Comparison of ENCODE assay signal across 8 mouse cellular contexts in the genomic region with DNA sequence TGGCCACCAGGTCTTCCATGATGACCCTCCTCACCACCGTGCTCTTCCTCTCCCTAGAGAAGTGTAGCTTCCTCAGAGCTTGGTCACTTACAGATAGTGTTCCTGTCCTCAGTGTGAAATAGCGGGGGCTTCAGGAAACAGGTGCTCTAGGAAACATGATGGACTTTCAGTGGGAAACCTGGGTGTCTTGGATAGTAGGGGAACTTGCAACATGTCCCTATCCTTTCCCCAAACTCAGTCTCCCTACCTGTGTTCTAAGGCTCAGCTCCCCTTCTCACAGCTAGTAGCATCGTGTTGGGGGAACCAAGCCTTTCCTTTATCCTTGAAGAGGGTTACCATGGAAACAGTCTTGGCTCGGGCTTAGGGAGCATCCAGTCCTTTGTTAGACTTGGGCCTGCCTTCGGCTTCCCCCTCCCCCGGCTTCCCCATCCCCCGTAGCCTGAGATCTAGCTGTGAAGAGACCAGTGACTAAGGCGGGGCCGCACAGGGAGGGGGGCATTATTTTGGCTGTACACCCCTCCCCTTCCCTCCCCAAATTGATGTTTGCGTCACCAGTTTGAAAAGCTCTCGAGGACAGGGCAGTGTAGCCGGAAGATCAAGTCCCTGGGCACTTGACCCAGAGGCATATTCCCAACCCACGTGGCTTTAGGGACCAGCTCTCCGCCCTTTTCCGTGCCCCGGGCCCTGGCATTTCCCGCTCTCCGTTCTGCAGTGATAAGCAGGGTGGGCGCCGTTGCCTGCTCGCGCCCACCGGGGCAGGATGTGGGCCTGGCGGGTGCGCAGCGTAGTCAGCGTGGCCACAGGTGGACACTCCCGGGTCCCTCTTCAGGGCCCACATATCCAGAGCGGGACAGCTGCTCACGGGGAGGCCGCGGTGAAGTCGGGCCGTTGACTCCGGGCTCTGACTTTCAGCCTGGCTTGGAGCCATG.
A peak's percentile ranks its signal among the peaks of the same experiment; 100 is the strongest.
DNase-seq lines count a peak whose midpoint lies in the region; ATAC-seq and TF ChIP-seq lines count a peak whose summit lies in the region.

No protein-coding gene starts in this region.

- H3K27ac ChIP-seq in testis, adult 2 months (ENCODE audit: control insufficient read depth, insufficient read depth, low read depth, low read length), result no peak overlapping the region
- no peak overlapping the region for H3K27ac ChIP-seq in limb, embryonic 11.5 days (replicated peaks; ENCODE audit: low read depth, low read length)
- peak overlapping the region; percentile 42 for H3K27ac ChIP-seq in neural tube, embryonic 15.5 days (replicated peaks)

- no peak for DNase-seq in frontal cortex, postnatal 14 days (ENCODE audit: low spot score in 2 of 2)
- no peak for DNase-seq in testis, postnatal 14 days (ENCODE audit: low spot score)
- peak; percentile 37 for DNase-seq in limb, embryonic 11.5 days (ENCODE audit: low spot score)
- DNase-seq in thymus, postnatal 36 days, result no peak
- DNase-seq in kidney, postnatal 14 days, result no peak

- 8% methylated on average over 35 of the region's 35 CpGs for WGBS in limb, embryonic 11.5 days
- WGBS in neural tube, embryonic 15.5 days, result 5% methylated on average over 35 of the region's 35 CpGs

- TF ChIP-seq POLR2A in testis, adult 2 months (IDR thresholded peaks at IDR 0.05; ENCODE audit: control insufficient read depth, low read depth, low read length), result no peak

- ATAC-seq in frontal cortex, adult (ENCODE audit: low TSS enrichment), result peak; percentile 38; the same call in 1 of the 2 replicates
- ATAC-seq in limb, embryonic 11.5 days (ENCODE audit: insufficient number of reproducible peaks, low FRiP score, low TSS enrichment, low read depth), result 0 out of 2 replicates have a peak, but pooled peaks have one; percentile 6
- peak; percentile 80 for ATAC-seq in neural tube, embryonic 15.5 days (ENCODE audit: low FRiP score)

- H3K4me1 ChIP-seq in testis, adult 2 months (ENCODE audit: control insufficient read depth, insufficient read depth, low read length), result peaks cover 6% of the 10 kb centered on the region; the same call in 1 of the 2 replicates
- H3K4me1 ChIP-seq in limb, embryonic 11.5 days (ENCODE audit: control insufficient read depth, insufficient read depth, low read length), result peaks cover 6% of the 10 kb centered on the region; the same call in 1 of the 2 replicates
- peaks cover 31% of the 10 kb centered on the region for H3K4me1 ChIP-seq in neural tube, embryonic 15.5 days

- H3K36me3 ChIP-seq in testis, adult 2 months (ENCODE audit: control insufficient read depth, insufficient read depth, low read length), result no peaks in the 10 kb centered on the region
- no peaks in the 10 kb centered on the region for H3K36me3 ChIP-seq in limb, embryonic 11.5 days (ENCODE audit: control insufficient read depth, insufficient read depth, low read length)
- H3K36me3 ChIP-seq in neural tube, embryonic 15.5 days, result no peaks in the 10 kb centered on the region

- no peaks in the 10 kb centered on the region for H3K27me3 ChIP-seq in testis, adult 2 months (ENCODE audit: control insufficient read depth, insufficient read depth, low read length)
- peaks cover 59% of the 10 kb centered on the region for H3K27me3 ChIP-seq in limb, embryonic 11.5 days (ENCODE audit: control insufficient read depth, insufficient read depth, low read length)
- H3K27me3 ChIP-seq in neural tube, embryonic 15.5 days (replicated peaks), result peaks cover 23% of the 10 kb centered on the region

- H3K4me2 ChIP-seq in limb, embryonic 11.5 days (ENCODE audit: low read depth, severe bottlenecking), result peak overlapping the region; percentile 43; the same call in 1 of the 2 replicates
- H3K4me2 ChIP-seq in neural tube, embryonic 15.5 days, result peak overlapping the region; percentile 71

- H3K4me3 ChIP-seq in testis, adult 2 months (ENCODE audit: control insufficient read depth, low read depth, low read length), result peak overlapping the region; percentile 28
- H3K4me3 ChIP-seq in limb, embryonic 11.5 days (ENCODE audit: low read depth, low read length), result peak overlapping the region; percentile 15
- peak overlapping the region; percentile 34 for H3K4me3 ChIP-seq in neural tube, embryonic 15.5 days (replicated peaks)

- H3K9me3 ChIP-seq in limb, embryonic 11.5 days (ENCODE audit: control insufficient read depth, low read length), result no peaks in the 10 kb centered on the region
- H3K9me3 ChIP-seq in neural tube, embryonic 15.5 days (replicated peaks), result no peaks in the 10 kb centered on the region

- peak overlapping the region; percentile 18; the same call in 1 of the 2 replicates for H3K9ac ChIP-seq in limb, embryonic 11.5 days (ENCODE audit: low read length)
- peak overlapping the region; percentile 44 for H3K9ac ChIP-seq in neural tube, embryonic 15.5 days (replicated peaks)

- no peak for TF ChIP-seq CTCF in testis, adult 2 months (IDR thresholded peaks at IDR 0.05; ENCODE audit: control insufficient read depth, insufficient read depth, insufficient replicate concordance, low read depth, low read length)

Comparison
In these comparisons a context has a peak if more than half of its experiments do, and no peak if none do; other contexts are left out.
1. ATAC-seq: peak in every context shown above with its lines; median percentile 80 in neural tube, embryonic 15.5 days; 38 in frontal cortex, adult; 6 in limb, embryonic 11.5 days.